Mouse (Mus musculus) frontal cortex, postnatal 36 days (tissue): ENCODE measurements at regions not wholly inside any gene's neighbourhood (a gene's known extent, or its start where the extent isn't known, plus 50 kb on each side); places are given as distances from the start of the nearest gene placed in this dataset.
"Not testable (repeated sequence)": the region's sequence is repeated elsewhere in the genome, so short reads cannot be mapped to it uniquely, and the experiment has no call there.

Source experiments
- DNase-seq, 2 experiments: peaks; one replicate each; pipeline ENCODE4 v3.0.0; 2022; ENCODE audit warnings: low spot score in 2 of 2

DNA sequence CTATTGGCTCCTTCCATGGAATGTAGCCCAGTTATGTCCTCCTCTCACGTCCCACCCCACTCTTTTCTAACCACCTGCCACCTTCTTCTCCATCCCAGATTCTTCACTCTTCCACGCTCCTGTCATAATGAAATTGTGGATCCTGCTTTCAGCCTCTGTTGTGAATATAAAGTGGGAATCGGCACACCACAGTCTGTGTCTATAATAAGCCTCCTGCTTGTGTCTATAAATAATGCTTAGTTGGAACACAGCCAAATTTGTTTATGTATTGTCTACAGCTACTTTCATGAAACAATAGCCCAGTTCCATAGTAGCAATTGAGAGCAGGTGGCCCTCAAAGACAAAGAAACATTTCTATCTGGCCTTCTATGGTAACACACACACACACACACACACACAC, 137.5 kb upstream of the Rps6ka3 start:
- no peak for DNase-seq

- DNase-seq, result no peak
Observed at GRCm38 (mm10) chrX:159073533-159073932, 136.6 kb upstream of the Rps6ka3 start.

DNA sequence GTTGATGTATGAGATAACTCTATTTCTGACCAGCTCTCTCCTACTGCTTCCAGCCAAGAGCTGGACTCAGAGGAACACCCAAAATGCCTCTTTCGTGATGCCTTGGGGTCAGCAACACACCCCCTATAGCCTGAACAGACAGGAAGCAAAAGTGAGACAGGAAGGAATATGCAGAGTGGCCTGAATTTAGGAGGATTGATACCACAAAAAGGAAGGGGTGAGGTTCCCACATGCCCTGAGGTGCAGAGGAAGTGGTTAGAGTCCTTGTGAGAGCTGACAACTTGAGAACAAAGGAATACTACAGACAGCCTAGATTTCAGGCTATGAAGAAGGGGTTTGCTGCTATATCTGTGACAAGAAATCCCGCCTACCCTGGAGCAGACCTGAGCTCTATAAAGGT, 129.6 kb upstream of the Rps6ka3 start:
- DNase-seq, result no peak

DNA sequence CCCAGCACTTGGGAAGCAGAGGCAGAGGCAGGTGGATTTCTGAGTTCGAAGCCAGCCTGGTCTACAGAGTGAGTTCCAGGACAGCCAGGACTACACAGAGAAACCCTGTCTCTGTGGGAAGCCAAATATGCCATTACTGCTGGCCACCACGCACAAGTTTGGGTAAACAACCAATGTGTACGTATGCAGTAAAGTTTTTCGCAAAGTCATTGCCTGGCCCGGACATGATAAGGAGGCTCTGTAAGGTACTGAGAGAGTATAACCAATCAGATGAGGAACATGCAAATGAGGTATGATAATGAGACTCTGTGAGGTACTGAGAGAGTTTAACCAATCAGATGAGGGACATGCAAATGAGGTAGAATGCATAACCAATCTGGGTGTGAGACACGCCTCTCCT, 99.5 kb upstream of the Rps6ka3 start:
- not testable (repeated sequence) for DNase-seq

DNA sequence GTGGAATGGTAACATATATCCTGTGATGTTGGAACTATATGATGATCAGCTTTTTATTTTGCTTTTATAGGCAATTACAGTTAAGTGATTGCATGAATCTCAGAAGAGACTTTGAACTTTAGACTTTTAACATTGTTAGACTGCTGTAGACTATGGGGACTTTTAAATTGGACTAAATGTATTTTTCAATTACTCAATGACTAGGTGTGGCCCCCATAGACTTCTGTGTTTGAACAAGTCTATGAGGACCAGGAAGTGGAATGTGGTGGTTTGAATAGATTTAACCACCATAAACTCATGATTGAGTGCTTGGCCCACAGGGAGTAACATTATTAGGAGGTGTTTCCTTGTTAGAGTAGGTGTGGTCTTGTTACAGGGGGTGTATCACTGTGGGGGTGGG, 93.9 kb upstream of the Rps6ka3 start:
- no peak for DNase-seq

- DNase-seq, result no peak
Observed at GRCm38 (mm10) chrX:159140554-159140953, 69.6 kb upstream of the Rps6ka3 start.

DNA sequence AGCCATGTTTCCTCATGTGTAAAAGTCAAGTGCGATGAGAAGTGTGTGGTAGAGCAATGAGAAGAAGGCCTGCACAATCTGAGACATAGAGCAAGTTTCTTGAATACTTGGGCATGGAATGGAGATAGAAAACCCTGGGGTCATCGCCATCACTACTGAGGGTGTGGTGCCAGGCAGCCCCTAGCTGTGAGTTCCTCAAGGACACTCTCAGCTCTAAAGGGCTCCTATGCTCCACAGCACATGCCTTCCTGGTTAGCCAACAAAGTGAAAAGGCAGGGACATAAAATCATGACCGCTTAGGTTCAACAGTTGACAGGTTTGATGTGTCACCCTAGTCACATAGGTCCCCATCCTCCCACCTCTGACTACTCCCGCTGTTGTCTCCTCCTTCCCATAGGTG, 66.8 kb upstream of the Rps6ka3 start:
- no peak for DNase-seq

- no peak for DNase-seq
Observed at GRCm38 (mm10) chrX:159144674-159145073, 65.4 kb upstream of the Rps6ka3 start.

DNA sequence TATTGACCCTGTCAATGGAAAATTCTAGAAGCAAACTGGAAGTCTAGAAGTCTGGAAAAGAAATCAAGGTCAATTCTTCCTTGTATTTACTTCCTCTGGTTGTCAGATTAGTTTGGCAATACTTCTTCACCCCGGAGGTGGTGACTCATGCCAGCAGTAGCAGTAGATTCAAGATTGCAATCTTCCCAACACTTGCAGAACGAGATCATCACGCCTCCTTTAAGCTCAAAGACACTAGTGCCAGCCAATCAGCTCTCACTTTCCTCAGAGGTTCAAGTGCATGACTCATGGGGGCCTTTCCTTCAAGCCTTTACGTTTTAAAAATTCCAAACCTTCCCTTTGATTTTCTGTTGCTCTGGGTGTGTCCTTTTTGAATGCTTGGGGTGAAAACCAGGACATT, 64.9 kb upstream of the Rps6ka3 start:
- no peak for DNase-seq

DNA sequence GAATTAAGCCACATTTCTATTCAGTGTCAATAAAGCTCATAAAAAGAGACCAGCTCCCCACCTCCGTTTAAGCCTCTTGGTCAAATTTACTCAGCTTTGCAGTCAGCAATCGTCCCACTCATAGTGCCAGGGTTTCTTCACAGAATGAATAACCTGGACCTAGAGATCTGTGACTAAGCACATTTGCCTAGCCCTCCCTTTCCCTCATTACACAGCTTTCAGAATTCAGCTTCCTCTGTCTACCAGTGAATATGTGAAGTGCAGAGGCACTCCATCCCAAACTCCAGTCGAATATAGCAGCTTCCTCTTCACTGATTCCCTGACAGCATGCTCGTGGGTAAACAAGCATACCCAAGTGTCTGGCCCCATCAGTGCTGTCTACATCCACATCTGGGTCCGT, 54.3 kb upstream of the Rps6ka3 start:
- DNase-seq, result no peak

DNA sequence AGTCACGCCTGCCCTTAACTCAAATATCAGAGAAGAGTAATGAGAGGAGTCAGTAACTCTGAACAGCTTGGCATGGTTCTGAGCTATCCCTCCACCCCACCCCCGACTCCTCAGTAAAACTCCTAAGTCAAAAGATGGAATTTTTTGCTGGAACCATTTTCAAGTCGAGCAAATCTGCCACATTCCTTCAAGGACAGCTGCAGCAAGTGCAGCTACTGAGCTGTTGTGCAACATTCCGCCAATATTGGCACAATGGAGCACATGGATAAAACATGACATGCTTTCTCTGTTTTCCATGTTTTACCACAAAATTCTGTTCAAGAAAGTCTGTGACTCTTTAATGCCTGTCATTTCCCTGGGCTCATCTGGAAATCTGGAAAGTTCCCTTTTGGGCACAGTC, 53.1 kb upstream of the Rps6ka3 start:
- no peak for DNase-seq

DNA sequence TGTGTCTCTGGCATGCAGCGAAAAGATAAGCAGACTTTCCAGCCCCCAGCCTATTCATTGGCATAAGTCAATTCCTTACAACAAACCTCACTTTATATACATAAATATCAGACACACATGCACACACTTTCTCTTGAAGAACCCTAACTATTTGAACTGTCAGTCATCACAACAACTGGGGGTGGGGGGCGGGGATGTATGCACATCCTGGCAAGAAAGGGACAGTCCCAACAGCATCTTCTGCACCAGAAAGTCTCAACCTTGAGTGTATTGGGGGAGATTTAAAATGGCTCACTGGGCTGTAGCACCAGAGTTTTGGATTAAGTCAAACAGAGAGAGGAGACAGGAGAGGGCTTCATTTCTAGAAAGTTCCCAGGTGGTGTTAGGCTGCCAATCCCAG, 50.4 kb upstream of the Rps6ka3 start:
- no peak for DNase-seq
